Mouse (Mus musculus): ENCODE data around the gene Dnajc4.
A peak's percentile ranks its signal among the peaks of the same experiment; 100 is the strongest.

Gene Dnajc4

DNA sequence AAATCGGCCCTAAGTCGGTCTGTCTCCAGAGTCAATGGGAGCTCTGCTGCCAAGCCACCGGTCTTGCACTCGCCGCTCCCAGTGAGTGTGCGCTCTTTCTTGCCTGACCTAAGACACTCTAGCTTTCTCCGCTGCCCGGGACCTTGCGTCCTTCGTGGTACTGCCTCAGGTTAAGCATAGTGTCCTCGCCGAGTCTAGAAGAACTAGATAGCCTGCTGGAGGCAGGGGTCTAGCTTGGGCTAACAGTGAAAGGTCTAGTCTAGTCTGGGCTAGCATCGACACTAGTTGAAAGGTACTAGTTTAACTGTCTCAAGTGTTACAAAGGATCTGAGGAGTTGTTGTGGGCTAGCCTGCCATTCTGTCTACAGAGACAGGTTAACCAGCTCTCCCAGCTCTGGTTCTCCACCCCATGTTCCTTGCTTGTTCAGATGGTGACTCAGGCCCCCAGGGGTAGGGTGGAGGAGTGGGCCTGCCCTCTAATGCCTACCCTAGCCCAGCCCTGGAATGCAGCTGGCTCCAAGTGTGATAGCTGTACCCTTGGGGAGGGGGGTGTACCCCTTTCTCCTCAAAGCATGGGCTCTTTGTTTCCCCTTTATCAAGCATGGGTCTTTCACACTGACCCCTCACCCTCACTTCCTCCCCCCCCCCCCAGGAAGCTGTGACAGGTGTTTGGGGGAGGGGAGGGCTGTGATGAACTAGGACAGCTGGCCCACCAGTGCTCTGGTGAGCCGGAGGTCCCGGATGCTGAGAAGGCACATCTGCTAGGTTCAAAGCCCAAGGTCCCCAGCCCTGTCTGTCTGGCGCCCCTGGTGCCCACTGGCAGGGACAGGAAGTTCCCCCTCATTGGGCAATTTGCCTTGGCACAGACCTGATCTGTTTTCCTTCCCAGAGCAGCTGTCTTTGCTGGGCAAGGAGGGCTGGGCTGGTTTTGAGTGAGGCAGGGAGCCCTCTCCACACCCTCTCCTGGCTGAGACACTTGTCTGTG is 16.5 kb downstream of the Dnajc4 start, which contains the start of gene Plcb3:
Plcb3 (minus strand) TSS at position 934 of the 985 bp plus-strand sequence.
- DNase-seq, result peak; percentile 85 to 94

DNA sequence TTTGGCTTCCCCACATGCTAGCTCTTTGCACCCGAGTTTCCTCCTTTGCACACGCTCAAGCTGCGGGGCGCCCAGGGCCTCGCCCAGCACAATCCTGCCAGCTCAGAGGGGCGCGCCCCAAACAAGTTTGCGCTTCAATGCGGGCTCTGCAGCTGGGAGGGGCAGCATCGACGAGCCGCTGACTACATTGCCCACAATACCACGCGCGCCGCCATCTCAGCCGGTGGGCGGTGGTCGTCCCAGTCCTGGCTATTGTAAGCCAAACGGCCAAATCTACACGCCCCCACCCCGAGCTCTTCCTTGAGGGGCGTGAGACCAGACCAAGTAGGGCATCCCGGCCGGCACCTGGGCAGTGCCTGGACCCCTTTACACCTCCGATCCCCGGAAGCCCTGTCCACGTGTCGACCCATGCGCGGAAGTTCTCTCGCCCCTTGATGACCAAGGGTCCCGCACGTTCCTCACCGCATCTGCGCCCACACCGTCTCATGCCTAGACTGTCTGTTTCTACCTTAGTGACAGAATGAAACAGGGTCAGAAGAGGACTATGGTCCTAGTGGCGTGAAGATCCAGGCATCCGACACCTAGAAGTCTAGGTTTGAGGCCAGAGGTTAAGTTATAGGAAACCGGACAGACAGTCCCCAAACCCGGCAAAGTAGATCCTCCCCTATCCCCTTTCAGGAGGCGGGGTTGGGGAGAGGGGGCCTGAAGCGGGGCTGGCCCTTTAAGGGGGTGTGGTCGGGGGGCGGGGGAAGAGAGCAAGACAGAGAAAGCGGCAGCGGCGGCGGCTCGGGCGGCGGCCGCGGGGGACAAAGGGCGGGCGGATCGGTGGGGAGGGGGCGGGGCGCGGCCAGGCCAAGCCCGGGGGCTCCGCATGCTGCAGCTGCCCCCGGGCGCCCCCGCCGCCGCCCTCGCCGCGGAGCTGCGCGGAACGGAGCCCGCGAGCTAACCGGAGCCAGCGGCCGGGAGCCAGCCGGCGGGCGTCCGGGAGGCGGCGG is 17.9 kb downstream of the Dnajc4 start, which contains the start of gene Ppp1r14b:
Ppp1r14b (plus strand) TSS at position 758 of the 995 bp plus-strand sequence.
- DNase-seq, result peak; percentile 82 to 90

DNA sequence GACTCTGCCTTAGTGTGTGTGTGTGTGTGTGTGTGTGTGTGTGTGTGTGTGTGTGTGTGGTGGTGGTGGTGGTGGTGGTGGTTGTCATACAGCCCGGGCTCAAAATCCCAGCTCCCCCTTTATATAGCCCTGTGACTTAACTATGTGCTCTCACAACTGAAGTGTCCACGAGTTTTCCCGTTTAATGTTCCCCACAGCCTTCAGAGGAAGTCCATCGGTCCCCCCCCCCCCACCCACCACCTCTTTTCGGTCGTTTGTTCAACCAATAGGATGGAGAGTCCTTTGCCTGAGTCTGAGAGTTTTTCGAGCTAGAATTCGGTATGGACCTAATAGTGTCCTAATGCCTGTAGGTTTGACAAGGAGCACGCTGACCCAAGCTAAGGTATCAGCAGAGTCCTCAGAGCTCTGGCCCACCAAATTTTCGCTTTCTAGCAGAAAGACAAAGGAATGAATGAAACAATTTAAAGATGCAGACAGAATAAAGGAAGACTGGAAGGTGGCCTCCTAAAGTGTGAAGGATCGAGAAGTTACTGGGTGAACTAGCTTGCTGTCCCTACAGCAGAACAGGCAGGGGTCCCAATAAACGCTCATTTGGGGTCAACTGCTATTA is 18.7 kb downstream of the Dnajc4 start:
- DNase-seq, result no peak

DNA sequence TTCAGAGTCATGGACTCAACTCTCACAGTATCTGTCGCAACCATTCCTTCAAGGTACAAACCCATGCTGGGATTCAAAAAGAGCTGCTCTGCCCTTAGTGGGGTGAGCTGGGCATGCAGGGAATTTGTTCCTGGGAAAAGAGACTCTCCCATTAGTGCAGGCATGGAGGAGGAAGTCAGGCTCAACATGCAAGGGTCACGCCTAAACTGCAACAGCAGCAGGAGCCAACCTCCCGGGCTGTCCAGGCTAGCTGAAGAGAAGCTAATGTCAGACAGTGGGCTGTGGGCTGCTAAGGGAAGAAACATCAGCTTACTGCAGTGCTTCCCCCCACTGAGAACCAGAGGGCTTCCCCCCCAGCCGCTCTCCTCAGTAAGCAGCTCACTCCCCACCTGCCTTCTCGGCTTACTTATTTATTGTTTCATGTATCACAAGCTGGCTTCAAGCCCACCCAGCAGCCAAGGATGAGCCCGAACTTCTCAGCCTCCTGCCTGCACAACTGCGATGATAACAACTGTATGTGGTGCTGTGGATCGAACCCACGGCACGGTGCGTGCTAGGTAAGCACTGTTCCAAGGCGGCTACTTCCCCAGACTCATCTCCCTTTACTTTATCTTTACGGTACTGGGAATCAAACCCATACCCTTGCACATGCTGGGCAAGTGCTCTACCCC is 20.0 kb downstream of the Dnajc4 start:
- DNase-seq, result no peak

DNA sequence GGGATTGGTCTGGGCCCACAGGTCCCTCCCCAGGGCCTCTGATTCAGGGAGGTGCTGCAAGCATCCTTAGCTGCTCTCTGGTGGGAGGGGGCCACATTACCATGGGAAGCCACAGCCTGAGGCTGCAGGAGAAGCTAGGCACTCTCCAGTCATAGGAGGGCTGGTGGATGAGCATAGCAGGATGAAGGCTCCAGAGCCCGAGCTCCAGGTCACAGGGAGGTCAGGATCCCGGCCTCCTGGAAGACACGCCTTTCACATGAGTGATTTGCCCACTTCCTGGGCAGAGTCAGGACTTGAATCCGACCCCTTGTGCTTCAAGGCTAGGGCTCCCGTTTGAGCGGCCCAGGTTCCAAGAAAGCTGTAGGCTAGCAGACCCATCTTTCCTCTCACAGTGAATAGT is 20.7 kb downstream of the Dnajc4 start:
- DNase-seq, result no peak

DNA sequence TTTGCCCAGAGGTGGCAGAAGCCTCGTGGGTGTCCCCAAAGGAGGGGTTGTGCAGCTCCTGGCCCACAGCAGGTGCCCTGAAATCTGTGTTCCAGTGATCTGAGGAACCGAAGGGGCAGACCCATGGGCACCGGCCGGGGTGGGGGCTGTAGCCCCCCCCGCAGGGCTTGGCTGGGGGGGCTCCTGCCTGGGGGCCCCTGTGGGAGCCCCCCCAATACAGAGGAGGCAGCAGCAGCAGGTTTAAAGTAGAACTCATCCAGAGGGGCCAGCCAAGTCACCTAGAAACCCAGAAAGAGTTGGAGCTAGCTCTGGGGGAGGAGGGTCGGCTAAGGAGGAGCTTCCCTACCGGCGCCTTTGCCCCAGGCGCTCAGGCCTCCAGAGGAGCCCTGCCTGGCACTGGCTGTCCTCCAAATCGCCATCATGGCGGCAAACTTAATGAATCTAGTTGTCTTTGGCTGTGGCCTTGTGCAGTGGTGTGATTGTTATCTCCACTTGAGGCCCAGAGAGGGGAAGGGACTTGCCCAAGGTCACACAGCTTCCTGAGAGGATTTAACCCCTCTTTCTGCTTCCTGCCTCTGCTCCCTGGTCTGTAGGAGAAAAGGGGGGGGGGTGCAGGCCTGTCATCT is 21.8 kb downstream of the Dnajc4 start:
- DNase-seq, result no peak

DNA sequence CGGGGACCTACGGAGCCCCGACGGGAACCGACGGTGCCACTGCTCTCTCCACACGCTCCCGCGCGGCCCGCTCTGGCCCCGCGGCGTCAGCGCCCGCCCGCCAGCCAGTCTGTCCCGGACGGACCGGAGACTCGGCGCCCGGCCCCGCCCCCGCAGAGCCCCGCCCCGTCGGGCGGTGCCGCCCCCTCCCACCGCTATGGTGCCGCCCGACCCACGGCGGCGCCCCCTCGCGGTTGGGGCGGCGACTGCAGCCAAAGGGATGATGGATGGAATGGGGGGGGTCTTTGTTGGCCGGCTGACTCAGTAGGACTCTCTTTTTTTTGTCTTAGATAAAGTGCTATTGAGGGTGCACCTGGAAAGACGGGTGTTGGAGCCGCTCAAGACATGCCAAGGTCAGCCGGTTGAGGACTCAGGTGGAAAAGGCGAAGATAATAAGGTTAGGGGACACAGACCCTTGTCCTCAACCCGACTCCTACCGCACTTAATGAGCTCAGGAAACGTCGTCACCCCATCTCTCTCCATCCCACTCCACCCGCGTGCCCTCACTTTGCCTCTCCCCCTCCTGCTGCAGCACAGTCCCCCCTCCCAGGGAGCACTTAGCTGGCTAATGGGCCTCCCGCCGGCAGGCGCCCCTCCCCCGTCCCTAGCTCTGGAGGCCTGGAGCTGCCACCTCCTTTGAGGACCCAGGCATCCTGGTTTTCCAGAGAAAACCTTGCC is 22.5 kb downstream of the Dnajc4 start:
- peak; percentile 71 to 74 for DNase-seq

DNA sequence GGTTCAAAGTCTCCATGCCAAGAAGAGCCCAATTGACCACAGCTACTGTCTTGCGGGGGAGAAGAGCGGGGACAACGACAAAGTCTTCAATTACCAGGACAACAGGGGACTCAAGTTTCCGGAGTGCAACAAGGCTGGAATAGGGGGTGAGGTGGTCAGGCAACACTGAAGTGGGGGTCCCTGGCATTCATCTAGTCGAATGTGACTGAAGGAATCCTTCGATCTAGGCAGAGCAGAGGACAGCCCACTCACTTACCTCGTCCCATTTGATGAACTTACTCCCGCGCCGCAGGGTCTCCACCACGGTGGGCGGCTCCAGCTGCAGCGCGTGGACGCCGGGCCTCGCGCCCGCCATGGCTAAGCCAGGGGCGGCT is 23.1 kb downstream of the Dnajc4 start:
- DNase-seq, result no peak

DNA sequence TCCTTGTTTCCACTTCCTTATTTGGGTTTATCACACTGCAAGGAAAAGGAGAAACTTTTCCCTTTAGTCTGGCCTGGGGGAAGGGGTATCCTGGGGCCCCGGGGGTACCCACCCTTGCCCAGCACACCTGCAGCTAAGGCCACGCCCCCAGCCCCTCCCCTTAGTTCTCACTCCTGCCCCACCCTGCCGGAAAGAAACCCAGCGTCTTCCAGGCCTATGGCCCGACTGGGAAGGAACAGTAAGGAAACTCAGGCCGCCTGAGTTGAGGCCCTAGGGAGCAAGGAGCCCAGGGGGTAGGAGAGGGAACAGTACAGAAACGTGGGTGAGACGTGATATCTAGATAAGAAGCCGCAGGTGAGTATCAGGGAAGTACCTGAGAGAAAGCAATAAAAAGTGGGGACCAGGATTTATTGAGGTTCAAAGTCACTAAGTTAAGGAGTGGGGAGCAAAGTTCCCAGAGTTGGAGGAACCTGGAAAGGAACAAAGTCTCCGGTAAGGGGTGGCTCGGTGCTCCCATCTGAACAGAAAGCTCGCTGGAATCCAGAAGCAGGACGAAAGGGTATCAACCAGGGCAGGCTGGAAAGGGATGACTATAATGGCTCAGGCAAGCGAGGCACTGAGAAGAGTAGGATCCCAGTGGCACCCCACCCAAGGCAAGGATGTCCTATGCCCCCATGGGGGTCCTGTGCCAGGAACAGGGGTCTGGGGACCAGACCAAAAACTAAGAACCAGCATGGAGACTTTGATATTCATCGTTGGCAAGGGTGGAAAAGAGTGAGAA is 23.7 kb downstream of the Dnajc4 start:
- peak; percentile 40 to 58 for DNase-seq

DNA sequence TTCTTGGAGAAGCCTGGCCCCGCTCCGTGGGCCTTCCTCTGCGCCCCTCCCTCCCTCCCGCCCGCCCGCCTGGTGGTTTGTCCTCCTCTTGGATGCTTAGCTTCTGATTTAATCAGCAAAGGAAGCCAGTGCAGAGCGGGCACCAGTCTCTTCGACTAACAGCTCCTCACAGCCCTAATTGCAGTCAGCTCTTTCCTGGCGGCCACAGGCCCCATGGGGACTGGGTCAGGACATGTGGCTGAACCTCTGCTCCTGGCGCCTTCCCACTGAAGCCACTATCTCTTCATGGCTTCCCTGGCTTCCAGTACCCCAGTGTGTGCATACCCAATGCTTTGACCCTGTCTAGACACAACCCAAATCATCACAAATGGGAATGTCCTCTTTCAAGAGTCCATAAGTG is 35.9 kb downstream of the Dnajc4 start:
- no peak for DNase-seq

DNA sequence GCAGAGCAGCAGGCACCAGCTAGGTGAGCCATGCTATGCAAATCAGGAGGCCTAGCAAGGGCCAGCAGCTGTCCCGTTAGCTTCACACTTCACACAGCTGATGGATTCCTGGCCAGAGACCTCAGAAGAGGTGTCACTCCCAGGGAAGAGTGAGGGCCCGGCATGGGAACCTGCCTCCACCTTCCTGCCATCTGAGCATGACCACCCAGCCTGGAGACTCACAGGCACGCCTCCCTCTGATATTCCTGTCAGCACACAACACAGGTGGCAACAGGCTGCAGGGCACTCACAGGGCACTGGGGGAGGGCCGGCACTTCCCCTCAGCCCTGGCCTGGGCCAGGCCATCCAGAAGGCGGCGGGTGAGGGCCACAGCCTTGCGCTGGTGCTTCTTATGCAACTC is 36.9 kb downstream of the Dnajc4 start:
- no peak for DNase-seq

DNA sequence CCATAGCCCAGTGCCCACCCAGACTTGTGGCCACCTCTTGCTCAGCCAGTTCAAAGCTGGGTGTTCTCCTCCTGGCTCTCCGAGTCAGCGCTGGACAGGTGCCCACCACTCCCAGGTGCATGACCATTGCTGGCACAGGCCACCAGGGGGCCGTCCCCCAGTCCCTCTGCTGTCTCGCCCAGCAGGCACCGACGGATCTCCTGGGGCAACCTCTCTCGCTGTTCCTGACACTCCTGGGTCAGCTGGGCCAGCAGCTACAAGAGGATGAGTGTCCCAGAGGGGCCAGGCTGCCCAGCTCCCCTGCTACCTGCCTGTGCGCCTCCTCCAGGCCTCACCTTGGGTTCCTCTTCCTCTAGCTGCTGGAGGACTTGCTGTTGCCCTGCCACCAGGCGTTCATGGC is 38.3 kb downstream of the Dnajc4 start:
- DNase-seq, result peak; percentile 33 to 52

DNA sequence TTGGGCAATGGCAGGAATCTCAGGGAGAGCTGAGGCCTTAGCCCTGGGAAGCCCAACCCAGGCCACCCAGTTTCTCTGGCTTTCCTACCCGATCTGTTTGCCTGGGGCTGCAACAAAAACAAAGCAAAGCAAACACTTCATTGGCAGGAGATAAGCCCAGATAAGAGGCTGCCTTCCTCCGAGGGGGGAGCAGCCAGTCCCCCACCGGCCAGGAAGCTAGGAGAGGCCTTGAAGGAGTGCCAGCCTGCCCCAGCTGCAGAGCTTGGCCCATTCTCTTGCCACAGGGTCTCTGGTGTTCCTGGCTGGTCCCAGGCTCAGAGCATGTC is 39.7 kb downstream of the Dnajc4 start:
- peak; percentile 28 to 55 for DNase-seq

DNA sequence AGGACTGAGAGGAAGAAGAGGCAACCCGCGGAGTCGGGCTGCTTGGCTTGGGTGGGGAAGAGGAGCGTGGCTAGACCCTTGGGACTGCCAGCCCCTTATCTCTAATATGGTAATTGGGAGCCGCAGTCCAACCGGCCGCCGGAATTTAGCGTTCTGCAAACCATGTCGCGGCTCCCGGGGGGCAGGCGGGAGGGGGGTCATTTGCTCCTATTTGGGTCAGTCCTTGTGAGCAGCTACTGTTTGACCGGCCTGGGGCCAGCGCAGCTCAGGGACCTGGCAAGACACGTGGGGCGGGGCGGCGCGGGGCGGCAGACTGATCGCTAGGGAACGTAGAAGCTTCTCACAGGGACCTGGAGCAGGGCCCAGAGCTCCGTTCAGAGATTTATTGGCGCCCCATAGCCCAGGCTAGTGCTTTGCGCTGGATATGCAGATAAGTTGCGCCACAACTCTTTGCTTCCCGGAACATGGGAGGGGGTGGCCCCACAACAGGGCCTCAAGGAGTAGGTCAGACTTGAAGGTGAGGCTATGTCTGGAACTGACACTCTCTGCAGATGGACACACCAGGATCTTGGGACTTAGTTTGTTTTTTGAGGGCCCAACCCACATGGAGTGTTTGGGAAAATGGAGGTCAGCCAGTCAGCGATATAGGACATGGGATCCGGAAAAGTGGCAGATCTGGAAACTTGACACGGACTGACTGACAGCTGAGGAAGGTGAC is 40.2 kb downstream of the Dnajc4 start:
- peak; percentile 51 to 66 for DNase-seq

DNA sequence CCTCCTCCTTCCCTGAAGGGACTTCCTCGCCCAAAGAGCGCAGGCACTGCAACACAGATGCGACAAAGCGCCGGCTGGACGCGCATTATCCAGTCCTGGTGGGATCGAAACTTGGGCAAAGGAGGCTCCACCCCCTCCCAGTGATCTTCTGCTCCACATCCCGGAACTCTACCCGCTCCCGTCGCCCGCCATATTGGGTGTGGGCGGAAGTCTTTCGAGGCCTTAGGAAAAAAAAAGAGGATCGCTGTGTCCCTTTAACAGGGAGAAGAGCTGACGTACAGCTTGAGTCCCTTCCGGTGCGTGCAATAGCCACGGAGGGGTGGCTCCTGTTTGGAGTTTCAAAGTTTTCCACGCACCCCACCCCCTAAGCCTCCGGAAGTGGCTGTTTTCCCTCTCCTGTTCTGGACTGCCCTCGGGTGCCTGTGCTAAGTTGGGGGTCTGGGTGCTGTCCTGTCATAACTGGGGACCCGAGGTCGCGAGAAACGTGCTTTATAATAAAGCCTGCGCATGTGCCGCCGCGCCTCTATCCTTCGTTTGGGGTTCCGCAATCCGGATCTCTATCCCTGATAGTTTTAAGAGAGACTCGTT is 40.9 kb downstream of the Dnajc4 start:
- peak; percentile 84 to 85 for DNase-seq

DNA sequence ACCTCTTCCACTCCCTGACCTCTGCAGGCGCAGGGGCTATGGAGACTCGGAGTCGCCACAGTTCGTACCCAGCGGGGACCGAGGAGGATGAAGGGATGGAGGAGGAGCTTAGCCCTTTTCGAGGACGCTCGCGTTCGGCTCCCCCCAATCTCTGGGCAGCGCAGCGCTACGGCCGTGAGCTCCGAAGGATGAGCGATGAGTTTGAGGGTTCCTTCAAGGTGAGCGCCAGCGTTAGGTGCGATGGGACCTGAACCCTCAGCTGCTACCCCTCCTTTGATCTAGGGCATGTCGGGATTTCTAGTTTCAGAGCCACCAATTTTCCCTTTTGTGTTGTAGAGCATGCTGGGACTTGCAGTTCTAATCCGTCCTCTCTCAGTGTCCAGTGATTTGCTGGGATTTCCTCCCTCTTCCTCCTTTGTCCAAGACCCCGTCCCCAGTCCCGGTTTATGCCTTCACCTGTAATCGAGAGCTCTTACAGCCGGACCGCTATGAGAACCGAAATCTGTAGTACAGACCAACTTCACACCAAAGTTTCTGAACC is 41.7 kb downstream of the Dnajc4 start:
- peak; percentile 41 to 57 for DNase-seq

DNA sequence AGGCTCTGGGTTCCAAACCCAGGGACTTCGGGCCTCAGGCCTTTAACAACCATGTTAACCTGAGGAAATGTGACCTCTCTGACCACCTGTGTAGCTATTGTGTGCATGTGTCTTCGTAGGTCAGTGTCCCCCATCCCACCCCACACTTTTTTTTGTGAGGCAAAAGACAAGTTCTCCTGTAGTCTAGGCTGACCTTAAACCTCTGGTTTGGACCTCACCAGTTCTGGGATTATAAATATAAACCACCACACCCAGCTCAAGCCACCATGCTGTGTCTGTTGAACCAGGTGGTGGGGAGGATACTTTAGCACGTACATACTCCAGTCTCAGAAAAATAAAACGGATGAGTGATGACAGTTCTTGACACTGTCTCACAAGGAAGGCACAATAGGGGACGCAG is 42.4 kb downstream of the Dnajc4 start:
- DNase-seq, result no peak

DNA sequence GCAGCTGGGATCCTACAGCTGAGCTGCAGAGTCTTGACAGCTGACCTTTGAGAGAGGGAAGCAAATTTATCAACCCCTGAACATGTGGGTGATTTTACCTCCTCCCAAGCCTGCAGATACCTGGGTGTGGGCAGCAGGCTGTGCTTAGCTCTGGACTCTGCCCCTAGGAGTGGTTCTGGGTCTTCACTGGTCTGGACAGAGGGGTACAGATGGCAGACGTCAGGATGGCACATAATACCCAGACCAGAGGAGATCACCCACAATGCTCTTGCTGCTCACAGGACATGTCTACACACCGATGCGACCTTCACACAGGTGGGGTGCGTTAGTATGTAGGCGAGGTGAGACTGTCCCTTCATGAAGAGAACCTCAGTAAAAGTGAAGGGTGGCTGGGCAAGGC is 42.8 kb downstream of the Dnajc4 start:
- no peak for DNase-seq

DNA sequence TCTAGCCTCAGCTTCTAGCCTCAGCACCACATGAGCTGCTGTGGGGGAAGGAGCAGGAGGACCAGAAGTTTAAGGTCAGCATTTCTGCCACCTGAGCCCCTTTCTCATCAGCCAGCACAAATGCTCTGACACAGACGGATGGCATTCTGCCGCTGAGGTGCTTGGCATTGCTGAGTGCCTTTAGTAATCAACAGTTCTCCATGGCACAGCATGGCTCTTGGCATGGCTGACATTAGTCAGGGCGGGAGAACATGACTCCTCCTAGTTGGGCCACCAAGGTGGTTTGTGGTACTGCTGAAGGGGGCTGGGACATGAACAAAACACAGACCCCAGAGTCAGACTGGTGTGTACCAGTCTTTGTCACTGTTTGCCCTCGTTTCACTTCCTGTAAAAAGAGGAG is 44.2 kb downstream of the Dnajc4 start:
- no peak for DNase-seq
